Mouse (Mus musculus): ENCODE measurements around the gene Slc9a3r1. TPM values are rescaled to one million over a fixed set of nuclear protein-coding genes. Genes with fewer than 3 reads are reported as not detected.

Slc9a3r1 gene
- polyA plus RNA-seq, 1 experiment: 60.1 TPM

GRCm38 (mm10) chr11:115161578-115162204 is 1.4 kb upstream of the Slc9a3r1 start:
- Histone ChIP-seq H3K4me3 (replicated peaks; ENCODE audit: extremely low read depth, low read depth, low read length) (no peak overlapping the region), H3K4me1 (ENCODE audit: control insufficient read depth, insufficient read depth, low read length) (0 out of 2 replicates have a peak, but pooled peaks cover 3% of the 10 kb centered on the region)
- no peak for TF ChIP-seq CTCF (IDR thresholded peaks at IDR 0.05; ENCODE audit: insufficient read depth, low read length)
- no peak for TF ChIP-seq POLR2A (IDR thresholded peaks at IDR 0.05; ENCODE audit: borderline replicate concordance, extremely low read depth, low read depth, low read length)
- DNase-seq: no peak
- WGBS: 52% methylated on average over 9 of the region's 9 CpGs

DNA sequence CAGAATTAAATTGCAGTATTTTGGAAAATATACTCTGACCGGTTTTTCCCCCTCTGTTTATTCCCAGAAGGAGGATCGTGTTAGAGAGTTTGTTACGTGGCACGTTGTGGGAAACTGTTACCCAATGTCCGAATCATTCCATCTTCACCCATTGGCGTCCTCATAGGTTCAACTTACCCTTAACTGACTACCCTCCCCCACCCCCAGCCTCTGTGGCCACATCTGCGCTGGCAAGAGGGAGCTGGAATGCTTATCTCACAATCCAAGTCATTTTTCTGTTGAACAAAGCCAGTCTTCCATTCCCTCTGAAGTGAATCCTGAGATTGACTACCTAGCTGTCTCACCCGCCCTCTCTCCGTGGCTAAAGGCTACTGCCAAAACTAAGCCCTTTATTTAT is 938 bp upstream of the Slc9a3r1 start:
- TF ChIP-seq POLR2A (IDR thresholded peaks at IDR 0.05; ENCODE audit: borderline replicate concordance, extremely low read depth, low read depth, low read length) (no peak), CTCF (IDR thresholded peaks at IDR 0.05; ENCODE audit: insufficient read depth, low read length) (no peak)
- no peak overlapping the region for H3K4me3 ChIP-seq (replicated peaks; ENCODE audit: extremely low read depth, low read depth, low read length)
- H3K4me1 ChIP-seq (ENCODE audit: control insufficient read depth, insufficient read depth, low read length): 0 out of 2 replicates have a peak, but pooled peaks cover 3% of the 10 kb centered on the region
- DNase-seq: no peak
- WGBS: 25% methylated on average over 9 of the region's 9 CpGs

GRCm38 (mm10) chr11:115163568-115164150 is 518 bp downstream of the Slc9a3r1 start:
- TF ChIP-seq CTCF (IDR thresholded peaks at IDR 0.05; ENCODE audit: insufficient read depth, low read length): no peak
- no peak for TF ChIP-seq POLR2A (IDR thresholded peaks at IDR 0.05; ENCODE audit: borderline replicate concordance, extremely low read depth, low read depth, low read length)
- DNase-seq: no peak
- WGBS: under 1% methylated on average over 47 of the region's 47 CpGs
- Histone ChIP-seq H3K4me3 (replicated peaks; ENCODE audit: extremely low read depth, low read depth, low read length) (peak overlapping the region; percentile 88), H3K4me1 (ENCODE audit: control insufficient read depth, insufficient read depth, low read length) (0 out of 2 replicates have a peak, but pooled peaks cover 3% of the 10 kb centered on the region)

- 0 out of 2 replicates have a peak, but pooled peaks cover 3% of the 10 kb centered on the region for H3K4me1 ChIP-seq (ENCODE audit: control insufficient read depth, insufficient read depth, low read length)
- WGBS: under 1% methylated on average over 14 of the region's 14 CpGs
- no peak for DNase-seq
These were observed 1.3 kb downstream of the Slc9a3r1 start for GRCm38 (mm10) chr11:115164341-115164975.

DNA sequence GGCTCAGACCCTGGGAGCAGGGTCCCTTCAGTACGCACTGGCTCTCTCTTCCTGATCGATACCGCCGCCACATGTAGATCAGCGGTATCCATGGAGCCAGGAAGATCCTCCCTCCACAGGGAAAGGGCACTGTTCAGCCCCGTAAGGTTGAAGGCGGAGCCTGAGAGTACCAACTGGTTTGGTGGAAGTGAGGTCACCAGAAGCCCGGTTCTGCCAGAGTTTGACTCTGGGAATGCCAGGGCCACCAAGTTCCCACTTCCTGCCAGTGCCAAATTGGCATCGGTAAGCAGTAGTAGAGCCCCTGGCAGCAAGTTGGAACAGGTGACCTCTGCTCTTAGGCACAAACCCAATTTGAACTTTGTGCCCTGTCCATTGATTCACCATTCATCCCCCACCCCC is 1.8 kb downstream of the Slc9a3r1 start:
- 12% methylated on average over 9 of the region's 9 CpGs for WGBS
- Histone ChIP-seq H3K4me3 (replicated peaks; ENCODE audit: extremely low read depth, low read depth, low read length) (peak overlapping the region; percentile 88), H3K4me1 (ENCODE audit: control insufficient read depth, insufficient read depth, low read length) (0 out of 2 replicates have a peak, but pooled peaks cover 3% of the 10 kb centered on the region)
- DNase-seq: peak; percentile 51
- no peak for TF ChIP-seq CTCF (IDR thresholded peaks at IDR 0.05; ENCODE audit: insufficient read depth, low read length)
- peak; percentile 36; the same call in 1 of the 2 replicates for TF ChIP-seq POLR2A (IDR thresholded peaks at IDR 0.05; ENCODE audit: borderline replicate concordance, extremely low read depth, low read depth, low read length)

More at GRCm38 (mm10) chr11:115164341-115164975, 1.3 kb downstream of the Slc9a3r1 start:
- TF ChIP-seq POLR2A (IDR thresholded peaks at IDR 0.05; ENCODE audit: borderline replicate concordance, extremely low read depth, low read depth, low read length) (no peak), CTCF (IDR thresholded peaks at IDR 0.05; ENCODE audit: insufficient read depth, low read length) (no peak)
- peak overlapping the region; percentile 88 for H3K4me3 ChIP-seq (replicated peaks; ENCODE audit: extremely low read depth, low read depth, low read length)

GRCm38 (mm10) chr11:115166776-115167175 is 3.6 kb downstream of the Slc9a3r1 start:
- Histone ChIP-seq H3K4me3 (replicated peaks; ENCODE audit: extremely low read depth, low read depth, low read length) (no peak overlapping the region), H3K4me1 (ENCODE audit: control insufficient read depth, insufficient read depth, low read length) (0 out of 2 replicates have a peak, but pooled peaks cover 3% of the 10 kb centered on the region)
- DNase-seq: no peak
- WGBS: 71% methylated on average over 3 of the region's 3 CpGs
- TF ChIP-seq POLR2A (IDR thresholded peaks at IDR 0.05; ENCODE audit: borderline replicate concordance, extremely low read depth, low read depth, low read length) (no peak), CTCF (IDR thresholded peaks at IDR 0.05; ENCODE audit: insufficient read depth, low read length) (no peak)

GRCm38 (mm10) chr11:115167631-115168249 is 4.6 kb downstream of the Slc9a3r1 start:
- no peak for DNase-seq
- TF ChIP-seq CTCF (IDR thresholded peaks at IDR 0.05; ENCODE audit: insufficient read depth, low read length) (no peak), POLR2A (IDR thresholded peaks at IDR 0.05; ENCODE audit: borderline replicate concordance, extremely low read depth, low read depth, low read length) (no peak)
- Histone ChIP-seq H3K4me1 (ENCODE audit: control insufficient read depth, insufficient read depth, low read length) (peaks cover 8% of the 10 kb centered on the region), H3K4me3 (replicated peaks; ENCODE audit: extremely low read depth, low read depth, low read length) (no peak overlapping the region)
- 64% methylated on average over 8 of the region's 8 CpGs for WGBS

DNA sequence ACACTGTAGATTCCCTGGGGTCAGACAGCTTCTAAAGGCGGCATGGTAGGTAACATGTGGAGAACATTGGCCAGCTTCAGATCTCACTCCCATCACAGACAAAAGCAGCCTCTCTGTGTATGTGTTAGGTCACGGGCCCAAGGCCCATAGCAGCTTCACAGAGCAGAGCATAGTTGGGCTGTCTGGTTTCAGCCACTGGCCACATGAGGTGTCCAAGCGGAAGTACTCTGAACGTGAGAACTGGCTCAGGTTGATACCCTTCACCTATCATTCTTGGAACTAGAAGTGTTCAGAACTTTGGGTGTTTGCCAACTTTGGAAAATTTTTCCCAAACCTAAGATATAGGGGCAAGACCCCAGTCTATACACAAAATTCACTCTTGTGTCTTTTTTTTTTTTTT is 6.3 kb downstream of the Slc9a3r1 start:
- Histone ChIP-seq H3K4me1 (ENCODE audit: control insufficient read depth, insufficient read depth, low read length) (peaks cover 16% of the 10 kb centered on the region), H3K4me3 (replicated peaks; ENCODE audit: extremely low read depth, low read depth, low read length) (no peak overlapping the region)
- TF ChIP-seq CTCF (IDR thresholded peaks at IDR 0.05; ENCODE audit: insufficient read depth, low read length): no peak
- no peak for TF ChIP-seq POLR2A (IDR thresholded peaks at IDR 0.05; ENCODE audit: borderline replicate concordance, extremely low read depth, low read depth, low read length)
- no peak for DNase-seq
- WGBS: 89% methylated on average over 4 of the region's 4 CpGs

GRCm38 (mm10) chr11:115171125-115171524 is 8.0 kb downstream of the Slc9a3r1 start:
- 52% methylated on average over 8 of the region's 8 CpGs for WGBS
- no peak overlapping the region for H3K4me3 ChIP-seq (replicated peaks; ENCODE audit: extremely low read depth, low read depth, low read length)
- no peak for DNase-seq
- peaks cover 16% of the 10 kb centered on the region for H3K4me1 ChIP-seq (ENCODE audit: control insufficient read depth, insufficient read depth, low read length)
- TF ChIP-seq CTCF (IDR thresholded peaks at IDR 0.05; ENCODE audit: insufficient read depth, low read length) (no peak), POLR2A (IDR thresholded peaks at IDR 0.05; ENCODE audit: borderline replicate concordance, extremely low read depth, low read depth, low read length) (no peak)

Measured in lung, adult 2 months (tissue).